Mouse (Mus musculus): ENCODE data around the gene Podn.

GRCm38 (mm10) chr4:108110706-108111105, 14.5 kb upstream of the Podn start:
- TF ChIP-seq CTCF (IDR thresholded peaks at IDR 0.05; ENCODE audit: extremely low read depth, insufficient read length, insufficient replicate concordance, low read depth, low read length) (no peak), POLR2A (IDR thresholded peaks at IDR 0.05; ENCODE audit: low read depth, low read length) (no peak)
